In genomic region chr11:98858759-98859731, GRCm38 (mm10) we compare ENCODE assay signal across 9 mouse cellular contexts. TPM values are rescaled to one million over a fixed set of nuclear protein-coding genes. Genes with fewer than 3 reads are reported as not detected.
A peak's percentile ranks its signal among the peaks of the same experiment; 100 is the strongest.
DNase-seq lines count a peak whose midpoint lies in the region; ATAC-seq lines count a peak whose summit lies in the region.
"Had no signal": no experiment of that assay in that cellular context is flagged by ENCODE, and none has a peak within 500 bp of the region (broad histone marks: within the 10 kb centered on the region; RNA-seq: fewer than 3 reads in every experiment).

No protein-coding gene starts in this region.

- DNase-seq in A20 (ENCODE audit: low read depth, low spot score), result peak; percentile 72
- DNase-seq in adrenal gland, adult 2 months, result peak; percentile 86
- peak; percentile 79 for DNase-seq in embryo, embryonic 11.5 days (ENCODE audit: low read depth, low spot score)
- DNase-seq in heart, adult 8-10 months (ENCODE audit: low spot score), result peak; percentile 91
- DNase-seq in natural killer cell, adult 2 months (ENCODE audit: low spot score in 2 of 2), result peak; percentile 61 to 74
- DNase-seq in telencephalon, adult 2 months (ENCODE audit: low read depth, low spot score), result peak; percentile 63

- no peaks in the 10 kb centered on the region for H3K36me3 ChIP-seq in kidney, embryonic 15.5 days
- no peaks in the 10 kb centered on the region for H3K36me3 ChIP-seq in limb, embryonic 15.5 days
- H3K36me3 ChIP-seq: embryonic facial prominence, embryonic 15.5 days had no signal

- H3K9ac ChIP-seq in kidney, embryonic 15.5 days, result no peak overlapping the region
- no peak overlapping the region for H3K9ac ChIP-seq in limb, embryonic 15.5 days
- H3K9ac ChIP-seq: embryonic facial prominence, embryonic 15.5 days had no signal

- no peak overlapping the region for H3K27ac ChIP-seq in kidney, embryonic 15.5 days
- H3K27ac ChIP-seq in limb, embryonic 15.5 days, result no peak overlapping the region
- H3K27ac ChIP-seq: embryonic facial prominence, embryonic 15.5 days had no signal

- H3K4me1 ChIP-seq in kidney, embryonic 15.5 days, result peaks cover 9% of the 10 kb centered on the region
- peaks cover 7% of the 10 kb centered on the region for H3K4me1 ChIP-seq in limb, embryonic 15.5 days

- peaks cover 2% of the 10 kb centered on the region; the same call in 1 of the 2 replicates for H3K27me3 ChIP-seq in kidney, embryonic 15.5 days
- no peaks in the 10 kb centered on the region for H3K27me3 ChIP-seq in limb, embryonic 15.5 days
- H3K27me3 ChIP-seq: embryonic facial prominence, embryonic 15.5 days had no signal

- ATAC-seq in kidney, embryonic 15.5 days (replicated peaks; ENCODE audit: low FRiP score), result peak; percentile 47
- 0 out of 2 replicates have a peak, but pooled peaks have one; percentile 16 for ATAC-seq in limb, embryonic 15.5 days (ENCODE audit: insufficient number of reproducible peaks, low FRiP score, low TSS enrichment, low read depth)

- H3K4me2 ChIP-seq in kidney, embryonic 15.5 days, result peak overlapping the region; percentile 30; the same call in 1 of the 2 replicates
- H3K4me2 ChIP-seq in limb, embryonic 15.5 days, result no peak overlapping the region
- H3K4me2 ChIP-seq: embryonic facial prominence, embryonic 15.5 days had no signal

- H3K4me3 ChIP-seq in kidney, embryonic 15.5 days (replicated peaks), result no peak overlapping the region
- no peak overlapping the region for H3K4me3 ChIP-seq in limb, embryonic 15.5 days
- H3K4me3 ChIP-seq: embryonic facial prominence, embryonic 15.5 days had no signal

- 35% methylated on average over 14 of the region's 14 CpGs for WGBS in kidney, embryonic 15.5 days
- 37% methylated on average over 14 of the region's 14 CpGs for WGBS in limb, embryonic 15.5 days

- no peaks in the 10 kb centered on the region for H3K9me3 ChIP-seq in kidney, embryonic 15.5 days (replicated peaks)
- H3K9me3 ChIP-seq in limb, embryonic 15.5 days, result no peaks in the 10 kb centered on the region
- H3K9me3 ChIP-seq: embryonic facial prominence, embryonic 15.5 days had no signal

RNA-seq across cellular contexts. Expression of gene Wipf2, which starts 4.4 kb away (rescaled TPM):
- total RNA-seq in adrenal gland, adult 2 months (2021), result 10 to 100 TPM; 15.6 to 23.7 TPM
- polyA plus RNA-seq in adrenal gland, adult 2 months (2012; rRNA removed), result 8.9 and 13.4 TPM in 2 replicates
- total RNA-seq in heart, adult 8-10 months (2022), result 10 to 100 TPM in 3 of 4 experiments, 1 to 10 TPM in 1; 9.4 to 12.6 (median 11.5) TPM
- 4.2 and 5.2 TPM in 2 replicates for polyA plus RNA-seq in kidney, embryonic 15.5 days (2015; fragmentation: Nextera tagmentation; extraction: Ambion mirVana)
- polyA plus RNA-seq in limb, embryonic 15.5 days (2015; fragmentation: Nextera tagmentation; extraction: Ambion mirVana), result 4.1 and 4.2 TPM in 2 replicates

RNA-seq across cellular contexts. Expression of gene Rapgefl1, which starts 22.5 kb away (rescaled TPM):
- total RNA-seq in adrenal gland, adult 2 months (2021), result under 1 TPM; 0.29 to 0.79 TPM
- 1.5 and 1.9 TPM in 2 replicates for polyA plus RNA-seq in adrenal gland, adult 2 months (2012; rRNA removed)
- 1 to 10 TPM in 1 of 4 experiments, under 1 TPM in 3; 0.38 to 1.1 (median 0.76) TPM for total RNA-seq in heart, adult 8-10 months (2022)
- 1.6 and 1.7 TPM in 2 replicates for polyA plus RNA-seq in kidney, embryonic 15.5 days (2015; fragmentation: Nextera tagmentation; extraction: Ambion mirVana)
- 11.1 TPM in 2 replicates for polyA plus RNA-seq in limb, embryonic 15.5 days (2015; fragmentation: Nextera tagmentation; extraction: Ambion mirVana)

RNA-seq across cellular contexts. Expression of gene Cdc6, which starts 48.6 kb away (rescaled TPM):
- total RNA-seq in adrenal gland, adult 2 months (2021), result under 1 TPM; 0.48 to 0.86 TPM
- polyA plus RNA-seq in adrenal gland, adult 2 months (2012; rRNA removed), result 0.07 and 0.08 TPM in 2 replicates
- total RNA-seq in heart, adult 8-10 months (2022), result under 1 TPM; 0.16 to 0.49 (median 0.25) TPM
- polyA plus RNA-seq in kidney, embryonic 15.5 days (2015; fragmentation: Nextera tagmentation; extraction: Ambion mirVana), result 36.3 and 39.1 TPM in 2 replicates
- 23.2 and 24.1 TPM in 2 replicates for polyA plus RNA-seq in limb, embryonic 15.5 days (2015; fragmentation: Nextera tagmentation; extraction: Ambion mirVana)

RNA-seq across cellular contexts. Expression of gene Casc3, which starts 54.3 kb away (rescaled TPM):
- total RNA-seq in adrenal gland, adult 2 months (2021), result 10 to 100 TPM; 30.0 to 32.3 TPM
- 27.9 and 30.2 TPM in 2 replicates for polyA plus RNA-seq in adrenal gland, adult 2 months (2012; rRNA removed)
- 10 to 100 TPM; 16.0 to 20.9 (median 17.8) TPM for total RNA-seq in heart, adult 8-10 months (2022)
- polyA plus RNA-seq in kidney, embryonic 15.5 days (2015; fragmentation: Nextera tagmentation; extraction: Ambion mirVana), result 40.6 and 40.8 TPM in 2 replicates
- polyA plus RNA-seq in limb, embryonic 15.5 days (2015; fragmentation: Nextera tagmentation; extraction: Ambion mirVana), result 30.0 and 32.5 TPM in 2 replicates

Comparison
In these comparisons a context has a peak if more than half of its experiments do, and no peak if none do; other contexts are left out.
1. RNA of gene Cdc6, which starts 48.6 kb away (polyA plus RNA-seq): 36.3 to 39.1 TPM in kidney, embryonic 15.5 days and 23.2 to 24.1 TPM in limb, embryonic 15.5 days; 0.07 to 0.08 TPM in adrenal gland, adult 2 months; every median in the first group is over 10 times any median in the second.
2. Peak in every context shown above with its lines, with median percentiles within 50 percentile points of each other: DNase-seq.